Mouse (Mus musculus): ENCODE results near the gene Arhgef28. TPM values are rescaled to one million over a fixed set of nuclear protein-coding genes. Genes with fewer than 3 reads are reported as not detected.

Gene Arhgef28
- polyA plus RNA-seq, 1 experiment from 2014 or later, result 10.8 TPM

DNA sequence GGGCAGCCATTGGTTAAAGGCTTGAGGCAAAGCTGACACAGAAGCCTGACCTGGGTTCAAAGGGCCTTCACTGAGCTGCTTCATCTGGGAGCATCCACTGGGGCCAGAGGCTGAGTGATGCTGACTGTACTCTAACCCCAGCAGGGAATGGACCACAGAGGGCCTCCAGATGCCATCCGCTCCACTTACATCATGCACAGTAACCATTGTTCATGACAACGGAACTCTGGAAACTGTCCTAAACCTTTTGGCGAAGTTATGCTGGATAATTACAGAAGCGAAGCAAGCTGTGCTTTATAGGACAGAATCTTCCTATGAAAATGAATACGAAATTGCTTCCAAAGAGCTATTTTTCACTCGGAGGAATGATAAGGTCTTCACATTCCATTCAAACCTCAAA lies 219.5 kb downstream of the Arhgef28 start:
- H3K9me3 ChIP-seq (ENCODE audit: control insufficient read depth, low read length), result no peaks in the 10 kb centered on the region
- H3K27me3 ChIP-seq (ENCODE audit: control insufficient read depth, insufficient read depth, low read length), result no peaks in the 10 kb centered on the region
- H3K27ac ChIP-seq (replicated peaks in 1 of 2; ENCODE audit: control insufficient read depth in 1 of 2, insufficient read depth in 1 of 2, low read depth in 2 of 2, low read length in 2 of 2), result no peak overlapping the region
- peaks cover 3 to 4% of the 10 kb centered on the region in 2 experiments; a peak in 3 of 4 replicates for H3K4me1 ChIP-seq (ENCODE audit: control insufficient read depth in 2 of 2, insufficient read depth in 2 of 2, low read length in 2 of 2)
- WGBS, result 83% methylated on average over 6 of the region's 6 CpGs
- no peak for ATAC-seq (ENCODE audit: insufficient number of reproducible peaks, insufficient read depth, low FRiP score, low read depth)
- no peak overlapping the region for H3K9ac ChIP-seq (ENCODE audit: low read length)
- H3K4me3 ChIP-seq (ENCODE audit: control insufficient read depth in 1 of 2, insufficient read depth in 1 of 2, low read depth in 1 of 2, low read length in 2 of 2), result no peak overlapping the region
- no peaks in the 10 kb centered on the region for H3K36me3 ChIP-seq (ENCODE audit: control insufficient read depth, insufficient read depth, low read length)
- H3K4me2 ChIP-seq (ENCODE audit: low read length), result no peak overlapping the region

DNA sequence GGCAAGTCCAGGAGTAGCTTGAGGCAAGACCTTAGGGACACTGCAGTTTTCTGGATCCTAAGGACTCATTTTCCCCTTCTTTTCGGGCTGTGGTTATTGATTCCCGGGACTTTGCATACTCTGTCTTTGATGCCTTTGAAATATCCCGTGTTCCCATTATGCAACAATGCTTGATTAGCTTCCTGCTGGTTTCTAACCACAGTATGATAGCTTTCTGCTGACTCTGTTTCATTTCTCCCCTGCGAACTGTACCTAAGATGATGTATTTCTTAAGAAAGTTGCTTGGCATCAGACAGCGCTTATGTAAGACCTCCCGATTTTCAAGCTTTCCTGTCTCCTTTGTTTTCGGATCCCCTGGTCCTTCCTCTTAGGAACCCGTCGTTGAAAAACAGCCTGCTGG lies 229.1 kb downstream of the Arhgef28 start:
- 78% methylated on average over 9 of the region's 9 CpGs for WGBS
- Histone ChIP-seq H3K27ac (replicated peaks in 1 of 2; ENCODE audit: control insufficient read depth in 1 of 2, insufficient read depth in 1 of 2, low read depth in 2 of 2, low read length in 2 of 2) (no peak overlapping the region), H3K27me3 (ENCODE audit: control insufficient read depth, insufficient read depth, low read length) (peaks cover 7% of the 10 kb centered on the region; the same call in 1 of the 2 replicates), H3K4me1 (ENCODE audit: control insufficient read depth in 2 of 2, insufficient read depth in 2 of 2, low read length in 2 of 2) (peaks cover 0 to 3% of the 10 kb centered on the region in 2 experiments; a peak in 1 of 4 replicates), H3K9ac (ENCODE audit: low read length) (no peak overlapping the region), H3K36me3 (ENCODE audit: control insufficient read depth, insufficient read depth, low read length) (no peaks in the 10 kb centered on the region), H3K9me3 (ENCODE audit: control insufficient read depth, low read length) (no peaks in the 10 kb centered on the region), H3K4me3 (ENCODE audit: control insufficient read depth in 1 of 2, insufficient read depth in 1 of 2, low read depth in 1 of 2, low read length in 2 of 2) (no peak overlapping the region), H3K4me2 (ENCODE audit: low read length) (no peak overlapping the region)
- no peak for ATAC-seq (ENCODE audit: insufficient number of reproducible peaks, insufficient read depth, low FRiP score, low read depth)

DNA sequence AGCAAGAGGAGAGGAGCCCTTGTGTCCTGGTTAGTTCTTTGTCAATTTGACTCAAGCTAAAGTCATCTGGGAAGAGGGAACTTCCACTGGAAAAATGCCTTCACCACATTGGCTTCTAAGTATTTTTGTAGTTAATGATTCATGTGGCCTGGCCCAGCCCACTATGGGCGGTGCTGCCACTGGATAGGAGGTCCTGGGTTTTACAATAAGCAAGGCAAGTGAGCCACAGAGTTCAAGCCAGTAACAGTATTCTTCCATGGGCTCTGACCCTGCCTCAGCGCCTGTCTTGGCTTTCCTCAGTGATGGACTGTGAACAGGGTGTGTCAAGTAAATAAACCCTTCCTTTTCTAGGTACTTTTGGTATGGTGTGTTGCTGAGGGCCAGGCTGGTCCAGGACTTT lies 229.6 kb downstream of the Arhgef28 start:
- Histone ChIP-seq H3K27ac (replicated peaks in 1 of 2; ENCODE audit: control insufficient read depth in 1 of 2, insufficient read depth in 1 of 2, low read depth in 2 of 2, low read length in 2 of 2) (no peak overlapping the region), H3K9me3 (ENCODE audit: control insufficient read depth, low read length) (no peaks in the 10 kb centered on the region), H3K4me3 (ENCODE audit: control insufficient read depth in 1 of 2, insufficient read depth in 1 of 2, low read depth in 1 of 2, low read length in 2 of 2) (no peak overlapping the region), H3K36me3 (ENCODE audit: control insufficient read depth, insufficient read depth, low read length) (no peaks in the 10 kb centered on the region), H3K4me2 (ENCODE audit: low read length) (no peak overlapping the region), H3K27me3 (ENCODE audit: control insufficient read depth, insufficient read depth, low read length) (peaks cover 7% of the 10 kb centered on the region; the same call in 1 of the 2 replicates), H3K4me1 (ENCODE audit: control insufficient read depth in 2 of 2, insufficient read depth in 2 of 2, low read length in 2 of 2) (peaks cover 0 to under 1% of the 10 kb centered on the region in 2 experiments; a peak in 1 of 4 replicates), H3K9ac (ENCODE audit: low read length) (no peak overlapping the region)
- WGBS, result 78% methylated on average over 2 of the region's 2 CpGs
- no peak for ATAC-seq (ENCODE audit: insufficient number of reproducible peaks, insufficient read depth, low FRiP score, low read depth)

DNA sequence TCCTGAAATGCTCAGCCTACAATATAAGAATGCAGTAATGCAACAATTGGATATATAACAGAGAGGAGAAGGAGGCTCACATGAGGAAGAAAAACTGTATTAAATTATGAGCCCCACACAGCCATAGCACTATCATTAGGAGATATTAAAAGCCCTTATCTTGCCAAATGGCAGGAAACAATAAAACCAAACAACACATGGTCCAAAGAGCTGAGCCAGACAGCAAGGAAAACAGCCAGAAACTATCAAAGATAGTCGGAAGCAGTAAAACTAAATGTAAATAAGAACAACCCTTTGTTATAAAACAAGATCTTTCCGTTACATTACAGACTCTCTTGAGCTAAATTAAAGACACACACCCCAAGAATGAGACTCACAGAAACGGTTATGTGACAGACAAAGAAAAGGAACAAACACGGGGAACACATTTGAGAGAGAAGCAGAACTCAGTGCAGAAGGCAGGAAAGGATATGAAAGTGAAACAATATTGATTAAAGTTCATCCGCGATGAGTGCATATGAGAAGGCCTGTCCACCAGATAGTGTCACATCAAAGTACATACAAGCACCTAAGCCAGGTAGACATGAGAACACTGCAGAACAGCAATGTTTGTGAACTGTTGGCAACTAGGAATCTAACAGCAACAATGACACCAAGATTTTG lies 231.6 kb downstream of the Arhgef28 start:
- Histone ChIP-seq H3K4me1 (ENCODE audit: control insufficient read depth in 2 of 2, insufficient read depth in 2 of 2, low read length in 2 of 2) (no peaks in the 10 kb centered on the region), H3K27me3 (ENCODE audit: control insufficient read depth, insufficient read depth, low read length) (peaks cover 21% of the 10 kb centered on the region), H3K36me3 (ENCODE audit: control insufficient read depth, insufficient read depth, low read length) (no peaks in the 10 kb centered on the region), H3K4me2 (ENCODE audit: low read length) (no peak overlapping the region), H3K9ac (ENCODE audit: low read length) (no peak overlapping the region), H3K9me3 (ENCODE audit: control insufficient read depth, low read length) (no peaks in the 10 kb centered on the region), H3K4me3 (ENCODE audit: control insufficient read depth in 1 of 2, insufficient read depth in 1 of 2, low read depth in 1 of 2, low read length in 2 of 2) (no peak overlapping the region), H3K27ac (replicated peaks in 1 of 2; ENCODE audit: control insufficient read depth in 1 of 2, insufficient read depth in 1 of 2, low read depth in 2 of 2, low read length in 2 of 2) (no peak overlapping the region)
- no peak for ATAC-seq (ENCODE audit: insufficient number of reproducible peaks, insufficient read depth, low FRiP score, low read depth)
- WGBS, result 75% methylated on average over 6 of the region's 6 CpGs

DNA sequence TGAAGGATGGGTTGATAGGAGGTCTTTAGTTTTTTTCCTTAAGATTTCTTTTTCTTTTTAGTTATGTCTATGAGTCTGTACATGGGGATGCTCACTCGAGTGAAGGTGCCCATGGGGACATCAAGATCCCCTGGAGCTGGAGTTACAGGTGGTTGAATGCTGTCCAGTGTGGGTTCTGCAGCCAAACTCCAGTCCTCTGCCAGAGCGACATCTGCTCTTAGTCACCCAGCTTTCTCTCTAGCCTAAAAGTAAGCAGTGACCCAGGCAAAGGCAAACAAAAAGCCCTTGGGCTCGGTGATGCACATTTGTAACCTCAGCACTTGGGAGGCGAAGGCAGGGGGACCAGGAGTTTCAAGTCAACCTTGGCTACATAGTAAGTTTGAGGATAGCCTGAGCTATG lies 232.3 kb downstream of the Arhgef28 start:
- Histone ChIP-seq H3K9me3 (ENCODE audit: control insufficient read depth, low read length) (no peaks in the 10 kb centered on the region), H3K9ac (ENCODE audit: low read length) (no peak overlapping the region), H3K36me3 (ENCODE audit: control insufficient read depth, insufficient read depth, low read length) (no peaks in the 10 kb centered on the region), H3K4me1 (ENCODE audit: control insufficient read depth in 2 of 2, insufficient read depth in 2 of 2, low read length in 2 of 2) (no peaks in the 10 kb centered on the region), H3K4me2 (ENCODE audit: low read length) (no peak overlapping the region), H3K27ac (replicated peaks in 1 of 2; ENCODE audit: control insufficient read depth in 1 of 2, insufficient read depth in 1 of 2, low read depth in 2 of 2, low read length in 2 of 2) (no peak overlapping the region), H3K4me3 (ENCODE audit: control insufficient read depth in 1 of 2, insufficient read depth in 1 of 2, low read depth in 1 of 2, low read length in 2 of 2) (no peak overlapping the region), H3K27me3 (ENCODE audit: control insufficient read depth, insufficient read depth, low read length) (peaks cover 24% of the 10 kb centered on the region)
- 79% methylated on average over 4 of the region's 4 CpGs for WGBS
- no peak for ATAC-seq (ENCODE audit: insufficient number of reproducible peaks, insufficient read depth, low FRiP score, low read depth)

DNA sequence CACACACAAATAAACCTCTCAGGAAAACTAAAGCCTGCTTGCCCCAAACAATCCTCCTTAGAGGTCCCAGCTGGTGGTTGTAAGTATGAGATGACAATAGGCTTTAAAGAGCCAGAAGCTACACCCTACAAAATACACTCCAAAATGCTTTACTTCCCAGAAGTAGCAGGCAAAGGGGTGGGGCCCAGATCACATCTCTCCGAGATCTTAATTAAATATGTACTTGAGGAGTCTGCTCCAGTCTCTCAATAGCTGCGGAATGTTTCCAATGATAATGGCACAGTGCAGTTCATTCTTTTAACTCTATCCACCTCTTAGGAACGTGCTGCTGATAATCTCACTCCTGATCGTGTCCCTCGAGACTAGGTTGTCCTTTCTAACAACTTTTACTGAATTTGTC lies 240.2 kb downstream of the Arhgef28 start:
- Histone ChIP-seq H3K27me3 (ENCODE audit: control insufficient read depth, insufficient read depth, low read length) (peaks cover 46% of the 10 kb centered on the region), H3K4me2 (ENCODE audit: low read length) (no peak overlapping the region), H3K27ac (replicated peaks in 1 of 2; ENCODE audit: control insufficient read depth in 1 of 2, insufficient read depth in 1 of 2, low read depth in 2 of 2, low read length in 2 of 2) (no peak overlapping the region), H3K9ac (ENCODE audit: low read length) (no peak overlapping the region), H3K9me3 (ENCODE audit: control insufficient read depth, low read length) (no peaks in the 10 kb centered on the region), H3K4me3 (ENCODE audit: control insufficient read depth in 1 of 2, insufficient read depth in 1 of 2, low read depth in 1 of 2, low read length in 2 of 2) (no peak overlapping the region), H3K36me3 (ENCODE audit: control insufficient read depth, insufficient read depth, low read length) (0 out of 2 replicates have a peak, but pooled peaks cover 4% of the 10 kb centered on the region), H3K4me1 (ENCODE audit: control insufficient read depth in 2 of 2, insufficient read depth in 2 of 2, low read length in 2 of 2) (0 out of 4 replicates have a peak, but pooled peaks cover 0 to 7% of the 10 kb centered on the region in 2 experiments)
- WGBS, result 59% methylated on average over 5 of the region's 5 CpGs
- ATAC-seq (ENCODE audit: insufficient number of reproducible peaks, insufficient read depth, low FRiP score, low read depth), result no peak

DNA sequence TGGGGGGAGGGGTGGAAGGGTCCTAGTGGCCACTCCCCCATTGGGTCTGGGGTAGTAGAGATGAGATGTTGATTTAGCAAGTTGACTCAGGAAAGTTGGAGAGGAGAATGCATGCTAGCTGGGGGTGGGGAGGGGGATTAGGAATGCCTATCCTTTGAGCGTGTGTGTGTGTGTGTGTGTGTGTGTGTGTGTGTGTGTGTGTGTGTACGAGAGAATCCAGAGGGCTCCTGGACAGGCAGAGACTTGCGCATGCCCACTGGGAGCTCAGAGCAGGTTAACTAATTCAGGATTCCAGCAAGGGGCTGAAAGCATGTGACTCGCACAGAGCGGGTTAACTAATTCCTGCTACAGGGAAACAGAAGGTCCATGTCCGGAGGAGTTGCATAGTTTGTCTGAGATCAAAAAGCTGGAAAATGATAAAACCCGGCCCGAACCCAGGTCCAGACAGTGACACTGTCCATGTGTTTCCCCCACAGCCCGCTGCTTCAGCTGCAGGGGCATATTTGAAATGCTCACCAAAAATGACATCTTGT lies 241.3 kb downstream of the Arhgef28 start:
- Histone ChIP-seq H3K27me3 (ENCODE audit: control insufficient read depth, insufficient read depth, low read length) (peaks cover 35% of the 10 kb centered on the region), H3K36me3 (ENCODE audit: control insufficient read depth, insufficient read depth, low read length) (0 out of 2 replicates have a peak, but pooled peaks cover 4% of the 10 kb centered on the region), H3K4me2 (ENCODE audit: low read length) (no peak overlapping the region), H3K27ac (replicated peaks in 1 of 2; ENCODE audit: control insufficient read depth in 1 of 2, insufficient read depth in 1 of 2, low read depth in 2 of 2, low read length in 2 of 2) (no peak overlapping the region), H3K4me3 (ENCODE audit: control insufficient read depth in 1 of 2, insufficient read depth in 1 of 2, low read depth in 1 of 2, low read length in 2 of 2) (no peak overlapping the region), H3K9ac (ENCODE audit: low read length) (no peak overlapping the region), H3K9me3 (ENCODE audit: control insufficient read depth, low read length) (no peaks in the 10 kb centered on the region), H3K4me1 (ENCODE audit: control insufficient read depth in 2 of 2, insufficient read depth in 2 of 2, low read length in 2 of 2) (0 out of 4 replicates have a peak, but pooled peaks cover 0 to 7% of the 10 kb centered on the region in 2 experiments)
- no peak for ATAC-seq (ENCODE audit: insufficient number of reproducible peaks, insufficient read depth, low FRiP score, low read depth)
- 62% methylated on average over 9 of the region's 9 CpGs for WGBS
